Mouse (Mus musculus): ENCODE data around the gene B3galt1.

DNA sequence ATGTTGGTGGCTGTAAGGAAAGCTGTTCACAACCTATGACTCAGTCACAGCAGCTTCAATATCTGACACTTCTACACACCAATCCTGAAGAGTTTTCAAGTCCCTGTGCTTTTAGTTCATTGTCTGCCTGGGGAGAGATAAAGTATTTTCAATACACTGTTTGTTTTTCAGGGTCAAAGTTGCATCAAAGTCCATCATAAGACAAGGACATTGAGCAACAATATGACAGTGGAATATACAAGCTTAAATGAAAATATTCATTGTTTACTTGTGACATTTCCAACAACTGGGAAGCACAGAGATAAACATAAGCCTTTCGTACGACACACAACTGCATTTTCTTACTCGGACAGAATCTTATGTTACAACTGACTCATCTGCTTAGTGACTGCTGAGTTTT is 417.9 kb downstream of the B3galt1 start:
- TF ChIP-seq USF1 (IDR thresholded peaks at IDR 0.05; ENCODE audit: low read depth, low read length) (no peak), CTCF (IDR thresholded peaks at IDR 0.05 in 2 of 3, conservative IDR thresholded peaks at IDR 0.05 in 1 of 3; ENCODE audit: control insufficient read depth in 1 of 3, insufficient read depth in 1 of 3, low read depth in 2 of 3, low read length in 3 of 3, poor library complexity in 1 of 3, severe bottlenecking in 1 of 3) (no peak), JUND (IDR thresholded peaks at IDR 0.05; ENCODE audit: low read depth, low read length) (no peak), RCOR1 (IDR thresholded peaks at IDR 0.05; ENCODE audit: low read depth, low read length) (no peak), POLR2A (IDR thresholded peaks at IDR 0.05; ENCODE audit: control insufficient read depth in 1 of 2, insufficient read depth in 1 of 2, low read depth in 1 of 2, low read length in 2 of 2, poor library complexity in 1 of 2) (no peak), POLR2AphosphoS5 (IDR thresholded peaks at IDR 0.05; ENCODE audit: borderline replicate concordance, low read depth, low read length) (no peak)

Data from MEL (cell line).